Mouse (Mus musculus) hindbrain, embryonic 16.5 days (tissue): ENCODE results near the gene Mb21d2. TPM values are rescaled to one million over a fixed set of nuclear protein-coding genes. Genes with fewer than 3 reads are reported as not detected.
A peak's percentile ranks its signal among the peaks of the same experiment; 100 is the strongest.

Source experiments
- ATAC-seq: fragments of 200-750 bp; cut with Nextera tagmentation; 2 replicates; pipeline ENCODE4 v1.8.0; 2017; ENCODE audit warnings: moderate TSS enrichment, moderate library complexity
- H3K27ac ChIP-seq: fragments of 300-500 bp; sonication (generic); 2 replicates; pipeline ENCODE4 v1.5.1; 2014; ENCODE audit warnings: low read depth, mild to moderate bottlenecking, control low read depth, low read length, moderate library complexity
- H3K27me3 ChIP-seq: fragments of 300-500 bp; sonication (generic); replicated peaks from 2 replicates; pipeline ENCODE4 v1.6.1; 2014; ENCODE audit warnings: low read length; ENCODE audit not compliant: control insufficient read depth, insufficient read depth
- H3K36me3 ChIP-seq: fragments of 300-500 bp; sonication (generic); 2 replicates; pipeline ENCODE4 v1.6.1; 2014; ENCODE audit warnings: mild to moderate bottlenecking, low read length, moderate library complexity, mixed read lengths; ENCODE audit not compliant: control insufficient read depth, insufficient read depth
- H3K4me1 ChIP-seq: fragments of 300-500 bp; sonication (generic); 2 replicates; pipeline ENCODE4 v1.6.1; 2014; ENCODE audit warnings: low read depth, low read length; ENCODE audit not compliant: control insufficient read depth, insufficient read depth
- H3K4me2 ChIP-seq: fragments of 300-500 bp; sonication (generic); 2 replicates; pipeline ENCODE4 v1.6.1; 2014; ENCODE audit warnings: mild to moderate bottlenecking, low read length, control low read depth, moderate library complexity
- H3K4me3 ChIP-seq: fragments of 300-500 bp; sonication (generic); 2 replicates; pipeline ENCODE4 v1.5.1; 2014; ENCODE audit warnings: mild to moderate bottlenecking, low read length, control low read depth, moderate library complexity
- H3K9ac ChIP-seq: fragments of 300-500 bp; sonication (generic); 2 replicates; pipeline ENCODE4 v1.6.1; 2014; ENCODE audit warnings: low read depth, mild to moderate bottlenecking, control low read depth, low read length, moderate library complexity
- H3K9me3 ChIP-seq: fragments of 300-500 bp; sonication (generic); 2 replicates; pipeline ENCODE4 v1.6.1; 2014; ENCODE audit warnings: mild to moderate bottlenecking, low read length, moderate library complexity; ENCODE audit not compliant: control insufficient read depth
- WGBS: fragments of 180-500 bp; shearing (Covaris S2); extraction: QIAGEN DNeasy Blood & Tissue Kit; methylation state at CpG from one replicate; pipeline ENCODE4 v1.1.7; 2014; 5-methylcytosine and 5-hydroxymethylcytosine counted together
- polyA plus RNA-seq: library from polyadenylated mRNA; unstranded; fragments of >200 nt; fragmentation: Nextera tagmentation; extraction: Ambion mirVana; gene quantifications from 2 replicates; pipeline ENCODE4 v1.2.1, GENCODE M21; 2015

The Mb21d2 gene
- polyA plus RNA-seq, 1 experiment from 2014 or later: 16.3 TPM

DNA sequence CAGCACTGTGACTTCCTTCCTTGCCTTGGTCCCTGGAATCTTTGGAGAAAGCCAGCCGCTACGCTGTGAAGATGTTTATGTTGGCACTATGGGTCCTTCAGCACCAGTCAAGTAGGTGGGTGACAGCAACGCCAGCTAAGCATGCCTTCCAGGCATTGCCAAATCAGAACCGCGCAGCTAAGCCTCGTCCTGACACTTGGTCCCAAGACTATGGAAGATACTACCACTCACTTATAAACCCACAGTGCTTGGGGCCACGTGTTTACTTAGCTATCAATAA, 70.5 kb downstream of the Mb21d2 start:
- Histone ChIP-seq H3K4me2 (no peak overlapping the region), H3K27me3 (no peaks in the 10 kb centered on the region), H3K27ac (no peak overlapping the region), H3K36me3 (no peaks in the 10 kb centered on the region), H3K4me3 (no peak overlapping the region), H3K4me1 (peaks cover 11% of the 10 kb centered on the region), H3K9ac (no peak overlapping the region), H3K9me3 (no peaks in the 10 kb centered on the region)
- WGBS: 72% methylated on average over 7 of the region's 7 CpGs
- ATAC-seq: no peak

DNA sequence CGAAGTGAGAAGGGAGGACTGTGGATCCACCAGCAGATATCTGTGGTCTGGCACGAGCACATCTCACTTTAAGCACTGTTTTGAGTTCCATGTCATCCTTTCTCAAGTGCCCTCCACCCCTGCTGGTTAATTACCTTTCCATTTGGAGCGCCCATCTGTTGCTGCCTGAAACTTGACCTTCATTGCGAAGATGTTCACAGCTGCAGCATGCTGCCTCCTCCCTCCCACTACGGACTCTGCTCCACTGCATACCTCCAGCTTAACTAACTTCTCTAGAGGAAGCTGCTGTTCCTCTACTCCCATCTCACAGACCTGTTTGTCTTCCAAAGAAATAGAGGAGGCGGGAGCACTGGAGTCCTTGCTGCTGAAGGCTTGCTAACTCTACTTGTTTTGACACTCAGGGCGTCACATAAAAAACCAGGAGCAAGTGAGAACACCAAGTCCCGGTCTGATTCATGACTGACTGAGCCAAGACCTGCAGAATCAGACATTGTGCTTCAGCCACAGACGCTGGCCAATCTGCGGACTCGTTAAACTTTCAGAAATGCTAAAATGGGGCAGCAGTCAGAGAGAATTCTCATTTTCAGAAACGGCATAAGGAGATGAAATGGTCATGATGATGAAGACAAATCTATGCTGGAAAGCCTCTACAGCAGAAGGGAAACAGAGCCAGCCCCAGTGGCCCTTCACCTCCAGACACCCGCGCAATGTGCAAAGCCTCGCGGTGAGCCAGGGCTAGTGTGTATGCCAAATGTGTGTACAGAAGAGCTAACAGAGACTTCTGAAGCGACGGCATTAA, 71.1 kb downstream of the Mb21d2 start:
- Histone ChIP-seq H3K4me2 (no peak overlapping the region), H3K4me1 (peaks cover 11% of the 10 kb centered on the region), H3K27ac (no peak overlapping the region), H3K9me3 (no peaks in the 10 kb centered on the region), H3K4me3 (no peak overlapping the region), H3K27me3 (no peaks in the 10 kb centered on the region), H3K9ac (no peak overlapping the region), H3K36me3 (no peaks in the 10 kb centered on the region)
- 69% methylated on average over 18 of the region's 18 CpGs for WGBS
- ATAC-seq: no peak

GRCm38 (mm10) chr16:28851409-28851821, 78.1 kb downstream of the Mb21d2 start:
- peak; percentile 91 for ATAC-seq
- Histone ChIP-seq H3K9ac (no peak overlapping the region), H3K27me3 (no peaks in the 10 kb centered on the region), H3K27ac (no peak overlapping the region; the same call in 1 of the 2 replicates), H3K4me2 (peak overlapping the region; percentile 30), H3K4me1 (peaks cover 18% of the 10 kb centered on the region), H3K36me3 (no peaks in the 10 kb centered on the region), H3K9me3 (no peaks in the 10 kb centered on the region), H3K4me3 (no peak overlapping the region)
- WGBS: 6% methylated on average over 11 of the region's 11 CpGs

DNA sequence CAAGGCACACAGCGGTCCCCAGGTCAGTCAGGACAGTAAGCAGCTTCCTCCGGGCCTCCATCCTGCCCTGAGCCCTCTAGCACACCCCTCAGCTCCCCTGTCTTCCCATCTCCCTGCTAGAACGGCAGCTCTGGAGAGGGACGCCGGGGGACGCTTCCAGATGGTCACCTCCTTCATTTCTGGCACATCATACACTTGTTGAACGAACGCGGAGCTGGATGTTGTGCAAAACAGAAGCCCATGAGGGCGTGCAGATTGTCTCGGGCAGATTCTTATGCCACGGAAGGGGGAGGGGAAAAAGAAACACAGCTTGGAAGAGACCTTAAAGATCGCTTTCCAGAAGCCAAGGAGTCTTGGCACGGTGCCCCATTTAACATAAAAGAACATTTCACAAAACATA, 78.6 kb downstream of the Mb21d2 start:
- Histone ChIP-seq H3K9me3 (no peaks in the 10 kb centered on the region), H3K4me2 (peak overlapping the region; percentile 30), H3K4me1 (peaks cover 18% of the 10 kb centered on the region), H3K27ac (peak overlapping the region; percentile 36; the same call in 1 of the 2 replicates), H3K36me3 (no peaks in the 10 kb centered on the region), H3K27me3 (no peaks in the 10 kb centered on the region), H3K9ac (no peak overlapping the region), H3K4me3 (no peak overlapping the region)
- 27% methylated on average over 14 of the region's 14 CpGs for WGBS
- ATAC-seq: peak; percentile 76

GRCm38 (mm10) chr16:28846123-28846522, 83.3 kb downstream of the Mb21d2 start:
- ATAC-seq: no peak
- no peak overlapping the region for H3K27ac ChIP-seq
- no peak overlapping the region for H3K4me3 ChIP-seq
- no peaks in the 10 kb centered on the region for H3K27me3 ChIP-seq
- 92% methylated on average over 11 of the region's 11 CpGs for WGBS
- H3K9me3 ChIP-seq: no peaks in the 10 kb centered on the region
- no peak overlapping the region for H3K4me2 ChIP-seq
- no peaks in the 10 kb centered on the region for H3K36me3 ChIP-seq
- no peak overlapping the region for H3K9ac ChIP-seq
- peaks cover 19% of the 10 kb centered on the region for H3K4me1 ChIP-seq

- Histone ChIP-seq H3K27me3 (no peaks in the 10 kb centered on the region), H3K27ac (no peak overlapping the region), H3K36me3 (no peaks in the 10 kb centered on the region), H3K4me2 (no peak overlapping the region), H3K9me3 (no peaks in the 10 kb centered on the region), H3K4me3 (no peak overlapping the region), H3K4me1 (peaks cover 19% of the 10 kb centered on the region), H3K9ac (no peak overlapping the region)
- 89% methylated on average over 3 of the region's 3 CpGs for WGBS
- ATAC-seq: no peak
Measured at GRCm38 (mm10) chr16:28845336-28845735, 84.1 kb downstream of the Mb21d2 start.

DNA sequence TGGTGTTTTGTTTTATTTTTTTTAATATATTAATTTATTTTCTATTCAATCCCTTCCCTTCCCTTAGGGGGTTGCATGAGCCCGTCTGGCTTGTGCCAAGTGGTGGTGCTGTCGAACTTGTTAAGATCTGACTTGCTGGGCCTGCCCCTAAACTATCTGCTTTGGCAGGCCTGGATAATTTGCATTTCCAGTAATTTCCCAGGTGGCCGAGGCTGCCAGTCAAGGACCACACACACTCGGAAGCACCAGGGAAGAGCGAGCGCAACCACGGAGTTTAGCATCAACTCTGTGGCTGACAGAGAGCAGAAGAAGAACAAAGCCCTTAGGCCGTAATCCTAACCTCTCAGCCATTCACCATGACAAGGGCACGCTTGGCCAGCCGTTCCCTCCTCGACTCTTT, 88.4 kb downstream of the Mb21d2 start:
- H3K9ac ChIP-seq: no peak overlapping the region
- H3K4me2 ChIP-seq: peak overlapping the region; percentile 14; the same call in 1 of the 2 replicates
- H3K27me3 ChIP-seq: no peaks in the 10 kb centered on the region; the same call in 1 of the 2 replicates
- H3K4me1 ChIP-seq: peaks cover 21% of the 10 kb centered on the region
- H3K36me3 ChIP-seq: no peaks in the 10 kb centered on the region
- no peak overlapping the region for H3K27ac ChIP-seq
- no peaks in the 10 kb centered on the region for H3K9me3 ChIP-seq
- peak; percentile 62 for ATAC-seq
- WGBS: 10% methylated on average over 11 of the region's 11 CpGs
- no peak overlapping the region for H3K4me3 ChIP-seq

- Histone ChIP-seq H3K36me3 (no peaks in the 10 kb centered on the region), H3K4me2 (no peak overlapping the region), H3K9me3 (no peaks in the 10 kb centered on the region), H3K9ac (no peak overlapping the region), H3K27me3 (no peaks in the 10 kb centered on the region; the same call in 1 of the 2 replicates), H3K4me1 (peaks cover 21% of the 10 kb centered on the region), H3K27ac (peak overlapping the region; percentile 29; the same call in 1 of the 2 replicates), H3K4me3 (no peak overlapping the region)
- ATAC-seq: peak; percentile 52
- WGBS: 56% methylated on average over 24 of the region's 24 CpGs
Measured at GRCm38 (mm10) chr16:28840075-28840974, 89.1 kb downstream of the Mb21d2 start.

GRCm38 (mm10) chr16:28839575-28839974, 89.9 kb downstream of the Mb21d2 start:
- Histone ChIP-seq H3K9ac (no peak overlapping the region), H3K27ac (no peak overlapping the region), H3K4me2 (no peak overlapping the region), H3K36me3 (no peaks in the 10 kb centered on the region), H3K27me3 (no peaks in the 10 kb centered on the region; the same call in 1 of the 2 replicates), H3K9me3 (no peaks in the 10 kb centered on the region), H3K4me3 (no peak overlapping the region), H3K4me1 (peaks cover 21% of the 10 kb centered on the region)
- no peak; the same call in 1 of the 2 replicates for ATAC-seq
- whole genome bisulfite sequencing: 84% methylated on average over 9 of the region's 9 CpGs
